Mouse (Mus musculus): Measurements from ENCODE around the gene Aloxe3.

GRCm38 (mm10) chr11:69128426-69129122 lies 2.9 kb downstream of the Aloxe3 start:
- TF ChIP-seq POLR2A (IDR thresholded peaks at IDR 0.05; ENCODE audit: control insufficient read depth in 1 of 2, insufficient read depth in 1 of 2, low read depth in 1 of 2, low read length in 2 of 2, poor library complexity in 1 of 2) (no peak), CTCF (IDR thresholded peaks at IDR 0.05 in 2 of 3, conservative IDR thresholded peaks at IDR 0.05 in 1 of 3; ENCODE audit: control insufficient read depth in 1 of 3, insufficient read depth in 1 of 3, low read depth in 2 of 3, low read length in 3 of 3, poor library complexity in 1 of 3, severe bottlenecking in 1 of 3) (no peak), SIN3A (IDR thresholded peaks at IDR 0.05; ENCODE audit: low read length) (no peak), ELF1 (IDR thresholded peaks at IDR 0.05; ENCODE audit: low read depth, low read length) (no peak), MAZ (IDR thresholded peaks at IDR 0.05; ENCODE audit: low read depth, low read length) (no peak), E2F4 (IDR thresholded peaks at IDR 0.05; ENCODE audit: borderline replicate concordance, low read depth, low read length) (0 out of 2 replicates have a peak, but pooled peaks have one; percentile 46), ZMIZ1 (IDR thresholded peaks at IDR 0.05; ENCODE audit: low read depth, low read length) (no peak)
